Mouse (Mus musculus): ENCODE measurements around the gene Gm42417. TPM values are rescaled to one million over a fixed set of nuclear protein-coding genes. Genes with fewer than 3 reads are reported as not detected.

Gene Gm42417
- 0.22 TPM in 1 of 2 replicates, not detected in the other for polyA plus RNA-seq (2015; fragmentation: Nextera tagmentation; extraction: Ambion mirVana)

- Histone ChIP-seq H3K4me1 (replicated peaks) (peaks cover 48% of the 10 kb centered on the region), H3K9me3 (replicated peaks) (no peaks in the 10 kb centered on the region), H3K4me2 (no peak within 1 kb of the TSS), H3K36me3 (peaks cover 27% of the 10 kb centered on the region), H3K27ac (peak within 1 kb of the TSS; percentile 89), H3K9ac (no peak within 1 kb of the TSS), H3K27me3 (no peaks in the 10 kb centered on the region), H3K4me3 (no peak within 1 kb of the TSS)
- ATAC-seq (replicated peaks; ENCODE audit: insufficient number of reproducible peaks, insufficient read depth, low FRiP score, low read depth), result peak; percentile 82
- 31% methylated on average over 9 of the region's 9 CpGs for WGBS
Measured at GRCm38 (mm10) chr1:36539186-36539585, at the start of gene Gm42417. TSS of gene Gm42417 (minus strand) at chr1:36539429.

GRCm38 (mm10) chr1:36587860-36588259, 48.6 kb upstream of the Gm42417 start:
- Histone ChIP-seq H3K27ac (no peak overlapping the region; the same call in 1 of the 2 replicates), H3K4me3 (no peak overlapping the region), H3K27me3 (no peaks in the 10 kb centered on the region), H3K4me2 (no peak overlapping the region), H3K4me1 (replicated peaks) (peaks cover 62% of the 10 kb centered on the region), H3K9ac (no peak overlapping the region), H3K36me3 (no peaks in the 10 kb centered on the region), H3K9me3 (replicated peaks) (no peaks in the 10 kb centered on the region)
- 91% methylated on average over 6 of the region's 6 CpGs for WGBS
- ATAC-seq (replicated peaks; ENCODE audit: insufficient number of reproducible peaks, insufficient read depth, low FRiP score, low read depth), result no peak

- no peaks in the 10 kb centered on the region for H3K27me3 ChIP-seq
- no peak overlapping the region for H3K9ac ChIP-seq
- H3K4me2 ChIP-seq, result no peak overlapping the region
- H3K4me1 ChIP-seq (replicated peaks), result peaks cover 58% of the 10 kb centered on the region
- no peak overlapping the region for H3K4me3 ChIP-seq
- 57% methylated on average over 4 of the region's 4 CpGs for WGBS
- no peaks in the 10 kb centered on the region for H3K9me3 ChIP-seq (replicated peaks)
- no peak overlapping the region for H3K27ac ChIP-seq
- ATAC-seq (replicated peaks; ENCODE audit: insufficient number of reproducible peaks, insufficient read depth, low FRiP score, low read depth), result no peak
- no peaks in the 10 kb centered on the region for H3K36me3 ChIP-seq
Measured at GRCm38 (mm10) chr1:36586288-36586687, 47.1 kb upstream of the Gm42417 start.

GRCm38 (mm10) chr1:36583408-36584116, 44.3 kb upstream of the Gm42417 start:
- Histone ChIP-seq H3K27ac (peak overlapping the region; percentile 43; the same call in 1 of the 2 replicates), H3K4me1 (replicated peaks) (peaks cover 56% of the 10 kb centered on the region)

GRCm38 (mm10) chr1:36582211-36582610, 43.0 kb upstream of the Gm42417 start:
- WGBS, result 68% methylated on average over 8 of the region's 8 CpGs
- ATAC-seq (replicated peaks; ENCODE audit: insufficient number of reproducible peaks, insufficient read depth, low FRiP score, low read depth), result no peak
- no peaks in the 10 kb centered on the region for H3K9me3 ChIP-seq (replicated peaks)
- H3K4me2 ChIP-seq, result no peak overlapping the region
- no peak overlapping the region for H3K27ac ChIP-seq
- no peak overlapping the region for H3K9ac ChIP-seq
- peaks cover 51% of the 10 kb centered on the region for H3K4me1 ChIP-seq (replicated peaks)
- no peak overlapping the region for H3K4me3 ChIP-seq
- no peaks in the 10 kb centered on the region for H3K36me3 ChIP-seq
- H3K27me3 ChIP-seq, result no peaks in the 10 kb centered on the region

More at GRCm38 (mm10) chr1:36583408-36584116, 44.3 kb upstream of the Gm42417 start:
- WGBS, result 80% methylated on average over 8 of the region's 8 CpGs
- no peaks in the 10 kb centered on the region for H3K9me3 ChIP-seq (replicated peaks)
- H3K4me2 ChIP-seq, result no peak overlapping the region
- ATAC-seq (replicated peaks; ENCODE audit: insufficient number of reproducible peaks, insufficient read depth, low FRiP score, low read depth), result no peak
- no peak overlapping the region for H3K9ac ChIP-seq
- H3K27me3 ChIP-seq, result no peaks in the 10 kb centered on the region
- H3K4me3 ChIP-seq, result no peak overlapping the region
- no peaks in the 10 kb centered on the region for H3K36me3 ChIP-seq

- H3K9me3 ChIP-seq (replicated peaks), result no peaks in the 10 kb centered on the region
- WGBS, result 64% methylated on average over 5 of the region's 5 CpGs
- no peak overlapping the region for H3K9ac ChIP-seq
- H3K27me3 ChIP-seq, result no peaks in the 10 kb centered on the region
- no peaks in the 10 kb centered on the region for H3K36me3 ChIP-seq
- H3K4me2 ChIP-seq, result peak overlapping the region; percentile 58
- H3K4me1 ChIP-seq (replicated peaks), result peaks cover 51% of the 10 kb centered on the region
- H3K4me3 ChIP-seq, result no peak overlapping the region
- no peak for ATAC-seq (replicated peaks; ENCODE audit: insufficient number of reproducible peaks, insufficient read depth, low FRiP score, low read depth)
- peak overlapping the region; percentile 82 for H3K27ac ChIP-seq
Measured at GRCm38 (mm10) chr1:36581260-36581659, 42.0 kb upstream of the Gm42417 start.

GRCm38 (mm10) chr1:36580384-36581207, 41.4 kb upstream of the Gm42417 start:
- Histone ChIP-seq H3K9me3 (replicated peaks) (no peaks in the 10 kb centered on the region), H3K27ac (peak overlapping the region; percentile 82), H3K4me3 (peak overlapping the region; percentile 25), H3K4me1 (replicated peaks) (peaks cover 51% of the 10 kb centered on the region), H3K27me3 (no peaks in the 10 kb centered on the region), H3K4me2 (peak overlapping the region; percentile 58), H3K9ac (peak overlapping the region; percentile 22; the same call in 1 of the 2 replicates), H3K36me3 (no peaks in the 10 kb centered on the region)
- WGBS, result 3% methylated on average over 17 of the region's 17 CpGs
- ATAC-seq (replicated peaks; ENCODE audit: insufficient number of reproducible peaks, insufficient read depth, low FRiP score, low read depth), result peak; percentile 87

- 33% methylated on average over 6 of the region's 6 CpGs for WGBS
- Histone ChIP-seq H3K9me3 (replicated peaks) (no peaks in the 10 kb centered on the region), H3K4me3 (peak overlapping the region; percentile 25), H3K4me1 (replicated peaks) (peaks cover 51% of the 10 kb centered on the region), H3K27ac (peak overlapping the region; percentile 82), H3K9ac (0 out of 2 replicates have a peak overlapping the region, but pooled peaks have one; percentile 22), H3K27me3 (no peaks in the 10 kb centered on the region), H3K4me2 (peak overlapping the region; percentile 58), H3K36me3 (no peaks in the 10 kb centered on the region)
- peak; percentile 9 for ATAC-seq (replicated peaks; ENCODE audit: insufficient number of reproducible peaks, insufficient read depth, low FRiP score, low read depth)
Measured at GRCm38 (mm10) chr1:36579974-36580383, 40.8 kb upstream of the Gm42417 start.

- no peaks in the 10 kb centered on the region for H3K36me3 ChIP-seq
- H3K4me2 ChIP-seq, result no peak overlapping the region
- peaks cover 39% of the 10 kb centered on the region for H3K4me1 ChIP-seq (replicated peaks)
- H3K27ac ChIP-seq, result no peak overlapping the region
- no peak overlapping the region for H3K4me3 ChIP-seq
- 63% methylated on average over 6 of the region's 6 CpGs for WGBS
- ATAC-seq (replicated peaks; ENCODE audit: insufficient number of reproducible peaks, insufficient read depth, low FRiP score, low read depth), result no peak
- H3K9ac ChIP-seq, result no peak overlapping the region
- H3K27me3 ChIP-seq, result no peaks in the 10 kb centered on the region
- H3K9me3 ChIP-seq (replicated peaks), result no peaks in the 10 kb centered on the region
Measured at GRCm38 (mm10) chr1:36576991-36577675, 37.9 kb upstream of the Gm42417 start.

- ATAC-seq (replicated peaks; ENCODE audit: insufficient number of reproducible peaks, insufficient read depth, low FRiP score, low read depth), result no peak
Measured at GRCm38 (mm10) chr1:36575347-36575746, 36.1 kb upstream of the Gm42417 start.

More at GRCm38 (mm10) chr1:36575347-36575746, 36.1 kb upstream of the Gm42417 start:
- Histone ChIP-seq H3K27ac (no peak overlapping the region), H3K9ac (no peak overlapping the region), H3K4me3 (no peak overlapping the region), H3K9me3 (replicated peaks) (no peaks in the 10 kb centered on the region), H3K36me3 (no peaks in the 10 kb centered on the region), H3K27me3 (no peaks in the 10 kb centered on the region), H3K4me1 (replicated peaks) (peaks cover 38% of the 10 kb centered on the region), H3K4me2 (no peak overlapping the region)
- whole genome bisulfite sequencing, result 62% methylated on average over 6 of the region's 6 CpGs
